Mouse (Mus musculus): ENCODE measurements at regions not wholly inside any gene's neighbourhood (a gene's known extent, or its start where the extent isn't known, plus 50 kb on each side); places are given as distances from the start of the nearest gene placed in this dataset.

- in situ Hi-C loops (cut with MboI; ENCODE audit: low pct_unique_long_range_greater_than_20kb in 1 of 2, low sequenced_read_pairs in 2 of 2, unreplicated experiment in 1 of 2): no loop called here
Observed at GRCm38 (mm10) chr13:60519708-60520107, 82.0 kb upstream of the Dapk1 start.

DNA sequence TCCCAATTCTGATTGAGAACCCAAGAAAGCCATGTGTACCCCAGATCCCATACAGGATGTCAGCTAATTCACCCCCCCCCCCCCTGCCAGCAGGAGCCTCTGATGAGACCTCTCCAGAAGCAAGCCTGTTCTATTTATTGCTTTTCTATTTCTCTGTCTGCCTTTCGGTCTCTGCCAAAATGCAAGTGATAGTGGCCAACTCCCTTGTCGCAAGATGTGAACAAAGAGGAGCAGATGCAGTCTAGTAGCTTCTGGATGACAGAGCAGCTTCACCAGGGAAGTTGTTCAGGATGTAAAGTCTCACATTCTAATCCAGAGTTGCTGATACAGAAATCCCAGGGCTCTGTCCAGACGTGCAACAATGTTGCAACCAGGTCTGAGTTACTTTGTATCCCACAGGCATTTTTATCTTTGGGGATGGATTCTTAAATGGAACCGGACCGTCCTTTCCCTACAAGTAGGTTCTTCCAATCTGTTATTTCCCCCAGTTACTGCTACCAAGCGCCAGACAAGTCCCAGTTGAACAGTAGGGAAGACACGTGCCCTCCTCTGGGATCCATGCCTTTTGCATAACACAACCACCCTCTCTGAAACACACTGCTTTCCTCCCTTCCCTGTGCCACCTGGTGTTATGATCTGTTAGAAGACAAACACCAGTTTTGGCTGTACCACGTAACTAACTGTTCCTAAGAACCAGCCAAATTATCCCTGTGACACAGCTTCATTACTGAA, 78.9 kb upstream of the Dapk1 start:
- in situ Hi-C loops (cut with MboI; ENCODE audit: low pct_unique_long_range_greater_than_20kb in 1 of 2, low sequenced_read_pairs in 2 of 2, unreplicated experiment in 1 of 2): no loop called here

GRCm38 (mm10) chr13:60527806-60528205, 73.9 kb upstream of the Dapk1 start:
- in situ Hi-C loops (cut with MboI; ENCODE audit: low pct_unique_long_range_greater_than_20kb in 1 of 2, low sequenced_read_pairs in 2 of 2, unreplicated experiment in 1 of 2): no loop called here

DNA sequence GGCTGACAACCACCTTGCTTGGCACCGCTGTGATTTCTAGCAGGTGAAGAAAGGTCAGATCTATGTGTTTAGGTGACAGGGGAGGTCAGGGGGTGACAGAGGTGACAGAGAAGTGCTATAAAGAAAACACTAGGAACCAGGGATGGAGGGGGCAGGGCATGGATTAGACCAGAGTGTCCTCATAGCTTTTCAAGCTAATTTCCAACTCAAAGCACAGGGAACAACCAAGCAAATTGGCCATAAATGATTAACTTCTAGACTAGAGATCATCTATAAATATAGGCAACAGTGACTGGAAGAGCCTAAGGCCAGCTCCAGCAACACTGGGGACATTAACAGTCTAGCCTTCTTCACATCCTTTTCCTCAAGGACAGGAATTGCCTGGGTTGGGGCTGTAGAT, 72.9 kb upstream of the Dapk1 start:
- in situ Hi-C loops (cut with MboI; ENCODE audit: low pct_unique_long_range_greater_than_20kb in 1 of 2, low sequenced_read_pairs in 2 of 2, unreplicated experiment in 1 of 2): no loop called here

DNA sequence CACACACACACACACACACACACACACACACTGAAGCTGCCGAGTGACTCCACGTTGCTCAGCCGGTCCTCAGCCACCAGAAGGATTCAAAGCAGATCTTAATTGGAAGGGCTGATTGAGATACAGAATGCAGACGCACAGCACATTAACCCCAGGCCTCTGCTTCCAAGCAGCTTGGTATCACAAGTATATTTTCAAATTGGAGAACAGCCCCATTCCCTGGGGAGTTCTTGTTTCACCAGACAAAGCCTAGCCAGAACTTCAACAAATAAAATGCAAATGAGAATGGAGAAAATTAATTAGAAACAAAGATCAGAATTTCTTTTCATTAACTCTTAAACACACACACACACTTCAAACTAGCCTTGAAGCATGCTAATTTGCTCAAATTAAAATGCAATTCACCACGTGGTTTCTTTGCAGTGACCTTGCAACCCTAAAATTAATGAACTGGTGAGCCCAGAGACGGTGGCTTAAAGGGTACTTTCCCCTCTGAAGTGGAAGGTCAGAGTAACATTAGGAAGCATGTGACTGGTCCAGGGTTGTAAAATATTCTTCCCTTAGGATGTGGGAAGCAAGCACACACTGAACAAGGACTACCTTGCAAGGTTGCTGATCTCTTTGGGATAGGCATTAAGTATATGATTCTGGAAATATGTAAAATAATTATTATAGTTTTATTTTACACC, 72.2 kb upstream of the Dapk1 start:
- in situ Hi-C loops (cut with MboI; ENCODE audit: low pct_unique_long_range_greater_than_20kb in 1 of 2, low sequenced_read_pairs in 2 of 2, unreplicated experiment in 1 of 2): no loop called here

DNA sequence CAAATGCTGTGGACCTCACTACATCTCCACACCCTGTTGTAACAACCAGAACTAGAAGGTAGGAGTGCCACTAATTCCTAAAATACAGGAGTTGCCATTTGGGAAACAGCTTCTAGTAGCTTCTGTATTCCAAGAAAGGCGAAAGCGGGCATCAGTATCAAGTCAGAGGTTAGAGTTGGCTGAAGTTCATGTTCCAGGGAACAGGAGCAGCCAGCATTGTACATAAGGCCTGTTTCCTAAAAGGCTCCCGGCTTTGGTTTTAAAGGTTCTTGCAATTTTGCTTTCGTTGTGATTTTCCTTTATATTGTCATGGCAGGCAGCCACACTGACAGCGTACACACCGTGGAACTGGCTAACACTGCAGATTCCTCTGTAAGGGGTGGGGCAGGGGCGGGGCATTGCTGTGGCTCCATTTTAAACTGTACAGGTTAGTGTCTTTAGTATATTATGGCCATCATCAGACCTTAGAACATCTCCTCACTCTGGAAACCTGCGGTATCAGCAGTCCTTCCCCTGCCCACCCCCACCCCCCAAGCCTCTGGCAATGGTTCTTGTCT, 67.8 kb upstream of the Dapk1 start:
- in situ Hi-C loops (cut with MboI; ENCODE audit: low pct_unique_long_range_greater_than_20kb in 1 of 2, low sequenced_read_pairs in 2 of 2, unreplicated experiment in 1 of 2): no loop called here

DNA sequence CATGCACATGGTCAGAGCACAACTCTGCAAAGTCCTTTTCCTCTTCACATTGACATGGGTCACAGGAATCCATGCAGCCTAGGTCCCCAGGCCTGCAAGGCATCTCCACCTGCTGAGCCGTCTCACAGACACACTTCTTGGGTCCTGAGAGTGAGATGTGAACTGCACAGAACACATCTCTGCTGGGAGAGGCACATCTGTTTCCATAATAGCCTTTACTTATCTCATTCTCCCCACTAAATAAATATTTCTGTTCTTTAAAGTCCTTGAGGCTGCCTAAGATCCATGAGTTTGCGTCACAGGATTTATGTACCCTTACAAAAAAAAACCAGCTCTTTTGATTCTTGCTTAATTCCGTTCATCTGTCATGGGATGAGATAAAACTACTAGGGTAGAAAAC, 67.2 kb upstream of the Dapk1 start:
- in situ Hi-C loops (cut with MboI; ENCODE audit: low pct_unique_long_range_greater_than_20kb in 1 of 2, low sequenced_read_pairs in 2 of 2, unreplicated experiment in 1 of 2): no loop called here

DNA sequence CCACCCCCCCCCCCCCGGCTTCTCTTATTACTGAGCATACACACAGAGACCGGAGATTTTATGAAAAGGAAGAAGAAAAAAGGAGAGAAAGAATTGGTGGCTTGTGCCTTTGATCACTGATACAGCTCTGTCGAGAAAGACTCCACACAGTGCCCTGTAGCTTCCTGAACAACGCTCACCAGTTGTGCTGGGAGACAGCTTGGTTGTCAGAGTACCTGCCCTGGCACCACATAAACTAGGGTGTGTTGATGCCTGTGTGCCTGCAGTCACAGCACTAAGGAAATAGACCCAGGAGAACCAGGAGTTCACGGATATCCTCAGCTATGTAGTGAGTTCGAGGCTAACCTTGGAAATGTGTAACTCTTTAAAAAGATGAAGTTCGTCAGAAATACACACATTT, 66.7 kb upstream of the Dapk1 start:
- in situ Hi-C loops (cut with MboI; ENCODE audit: low pct_unique_long_range_greater_than_20kb in 1 of 2, low sequenced_read_pairs in 2 of 2, unreplicated experiment in 1 of 2): no loop called here

- in situ Hi-C loops (cut with MboI; ENCODE audit: low pct_unique_long_range_greater_than_20kb in 1 of 2, low sequenced_read_pairs in 2 of 2, unreplicated experiment in 1 of 2): no loop called here
Observed at GRCm38 (mm10) chr13:60536725-60537124, 65.0 kb upstream of the Dapk1 start.

DNA sequence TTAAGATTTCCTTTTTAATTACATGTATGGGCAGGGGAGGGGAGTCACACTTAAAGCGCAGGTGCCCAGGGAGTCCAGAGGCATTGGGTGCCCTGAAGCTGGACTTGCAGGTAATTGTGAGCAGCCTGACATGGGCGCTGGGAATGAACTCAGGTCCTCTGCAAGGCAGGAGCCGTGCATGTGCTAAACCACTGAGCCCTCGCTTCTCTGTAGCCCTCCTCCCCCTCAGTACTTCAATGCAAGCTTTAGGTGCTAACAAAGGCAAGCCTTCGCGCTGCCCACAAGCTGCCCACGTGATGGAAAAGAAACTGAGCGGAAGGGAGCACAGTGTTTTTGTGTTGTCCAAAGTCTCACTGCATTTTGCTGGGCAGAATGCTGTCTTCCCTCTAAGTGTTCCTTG, 63.6 kb upstream of the Dapk1 start:
- in situ Hi-C loops (cut with MboI; ENCODE audit: low pct_unique_long_range_greater_than_20kb in 1 of 2, low sequenced_read_pairs in 2 of 2, unreplicated experiment in 1 of 2): no loop called here

GRCm38 (mm10) chr13:60541165-60541564, 60.6 kb upstream of the Dapk1 start:
- in situ Hi-C loops (cut with MboI; ENCODE audit: low pct_unique_long_range_greater_than_20kb in 1 of 2, low sequenced_read_pairs in 2 of 2, unreplicated experiment in 1 of 2): no loop called here

GRCm38 (mm10) chr13:60544363-60544762, 57.4 kb upstream of the Dapk1 start:
- in situ Hi-C loops (cut with MboI; ENCODE audit: low pct_unique_long_range_greater_than_20kb in 1 of 2, low sequenced_read_pairs in 2 of 2, unreplicated experiment in 1 of 2): no loop called here

DNA sequence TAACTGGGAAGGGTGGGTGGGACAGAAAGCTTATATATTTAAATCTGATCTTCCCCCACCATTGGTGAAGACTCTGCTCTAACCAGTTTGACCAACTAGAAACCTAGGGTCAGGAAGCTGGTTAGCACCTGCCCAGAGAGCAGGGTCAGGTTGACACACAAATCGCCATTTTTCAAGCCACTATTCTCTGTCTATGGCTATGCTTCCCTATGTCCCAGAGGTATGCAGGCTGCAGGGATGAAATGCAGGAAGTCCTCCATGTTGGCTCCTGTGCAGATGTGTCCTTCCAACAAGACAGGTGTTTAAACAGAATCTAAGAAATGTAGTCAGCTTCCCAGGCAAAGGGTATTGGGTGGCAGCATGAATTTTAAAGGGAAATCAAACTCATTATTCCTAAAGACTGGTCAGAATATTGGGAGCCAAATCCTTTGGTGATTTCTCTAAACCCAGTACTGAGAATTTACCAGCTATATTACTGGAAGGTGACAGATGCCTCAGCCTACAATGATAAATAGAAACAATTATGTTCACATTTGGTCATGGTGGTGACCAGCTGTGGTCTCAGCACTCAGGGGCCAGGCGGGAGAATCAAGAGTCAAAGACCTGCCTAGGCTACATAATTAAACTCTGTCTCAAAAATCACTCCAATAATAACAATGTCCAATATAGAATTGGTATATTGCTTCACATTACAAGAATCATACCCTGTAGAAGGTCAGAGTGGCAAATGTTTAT, 55.6 kb upstream of the Dapk1 start:
- in situ Hi-C loops (cut with MboI; ENCODE audit: low pct_unique_long_range_greater_than_20kb in 1 of 2, low sequenced_read_pairs in 2 of 2, unreplicated experiment in 1 of 2): no loop called here

Measured in mouse embryonic stem cell (cell line).